In the genomic region with DNA sequence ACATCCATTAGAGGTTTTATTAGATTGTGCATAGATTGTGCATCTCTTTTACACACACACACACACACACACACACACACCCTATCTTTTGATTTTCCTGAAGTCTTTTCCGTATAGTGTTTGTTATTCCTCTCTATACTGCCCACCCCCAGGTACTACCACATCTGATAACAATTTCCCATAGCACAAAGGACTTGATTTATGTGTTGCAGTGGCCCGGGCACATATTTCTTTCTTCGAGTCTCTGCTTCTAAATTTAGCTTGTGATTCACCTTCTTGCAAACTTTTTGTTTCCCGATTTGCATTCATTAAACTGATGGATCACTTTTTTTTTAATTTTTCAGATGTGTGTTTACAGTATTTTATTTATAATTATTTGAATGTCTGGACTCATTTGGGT, we compare ENCODE assay signal across 25 mouse cellular contexts.
DNase-seq lines count a peak whose midpoint lies in the region; ATAC-seq lines count a peak whose summit lies in the region.
"Had no signal": no experiment of that assay in that cellular context is flagged by ENCODE, and none has a peak within 500 bp of the region (broad histone marks: within the 10 kb centered on the region; RNA-seq: fewer than 3 reads in every experiment).

No protein-coding gene starts in this region.

- peak; percentile 24 for DNase-seq in embryo, embryonic 10.5 days (ENCODE audit: low spot score)
- DNase-seq in embryo, embryonic 9.5 days (ENCODE audit: extremely low spot score): no peak
- peak; percentile 9 for DNase-seq in embryonic facial prominence, embryonic 11.5 days (ENCODE audit: low spot score)
- DNase-seq in embryonic facial prominence, embryonic 10.5 days (ENCODE audit: low spot score): no peak
- DNase-seq in embryo, embryonic 11.5 days (ENCODE audit: low read depth, low spot score): peak; percentile 34
- peak; percentile 60 for DNase-seq in mesoderm, embryonic 11.5 days (ENCODE audit: low read depth, low spot score)
- DNase-seq in right cerebral cortex, postnatal 14 days: no peak
- DNase-seq: adrenal gland, adult 8-10 months; adrenal gland, postnatal 14 days; adrenal gland, postnatal 36 days; cerebellum, adult 11-12 months; cerebellum, adult 2 months; cerebellum, adult 9-10 months; cerebellum, postnatal 10 days; cerebellum, postnatal 25 days had no signal

- H3K4me1 ChIP-seq in embryonic facial prominence, embryonic 11.5 days (ENCODE audit: control insufficient read depth, insufficient read depth, low read length): no peaks in the 10 kb centered on the region
- no peaks in the 10 kb centered on the region for H3K4me1 ChIP-seq in embryonic facial prominence, embryonic 10.5 days
- H3K4me1 ChIP-seq: embryonic facial prominence, embryonic 13.5 days; embryonic facial prominence, embryonic 15.5 days; forebrain, embryonic 10.5 days; forebrain, embryonic 12.5 days had no signal

- H3K27me3 ChIP-seq in embryonic facial prominence, embryonic 11.5 days (ENCODE audit: control insufficient read depth, insufficient read depth, low read length): no peaks in the 10 kb centered on the region
- H3K27me3 ChIP-seq in embryonic facial prominence, embryonic 10.5 days (replicated peaks; ENCODE audit: low read depth, poor library complexity, severe bottlenecking): no peaks in the 10 kb centered on the region
- H3K27me3 ChIP-seq: embryonic facial prominence, embryonic 13.5 days; embryonic facial prominence, embryonic 15.5 days; forebrain, embryonic 12.5 days; Patski had no signal

- no peak for ATAC-seq in embryonic facial prominence, embryonic 11.5 days (replicated peaks; ENCODE audit: insufficient number of reproducible peaks, low FRiP score, low TSS enrichment, low read depth)
- ATAC-seq in granulocyte monocyte progenitor cell, adult 5-6 weeks (replicated peaks; ENCODE audit: poor library complexity, severe bottlenecking): no peak
- ATAC-seq: activated CD4-positive, CD25-positive, alpha-beta regulatory T cell, adult 4 months; forebrain, embryonic 14.5 days; forebrain, embryonic 16.5 days; Patski had no signal

- no peak overlapping the region for H3K9ac ChIP-seq in embryonic facial prominence, embryonic 11.5 days (replicated peaks; ENCODE audit: low read length)
- H3K9ac ChIP-seq: embryonic facial prominence, embryonic 13.5 days; embryonic facial prominence, embryonic 15.5 days; forebrain, embryonic 12.5 days had no signal

- H3K4me3 ChIP-seq in embryonic facial prominence, embryonic 11.5 days (ENCODE audit: low read depth, low read length): no peak overlapping the region
- no peak overlapping the region for H3K4me3 ChIP-seq in embryonic facial prominence, embryonic 10.5 days
- H3K4me3 ChIP-seq: embryonic facial prominence, embryonic 13.5 days; embryonic facial prominence, embryonic 15.5 days; erythroblast, embryonic 14.5 days; forebrain, embryonic 10.5 days; forebrain, embryonic 12.5 days had no signal

- H3K27ac ChIP-seq in embryonic facial prominence, embryonic 11.5 days (replicated peaks; ENCODE audit: low read depth, low read length): no peak overlapping the region
- no peak overlapping the region for H3K27ac ChIP-seq in embryonic facial prominence, embryonic 10.5 days (replicated peaks)
- H3K27ac ChIP-seq: embryonic facial prominence, embryonic 13.5 days; embryonic facial prominence, embryonic 15.5 days; forebrain, embryonic 10.5 days; forebrain, embryonic 12.5 days had no signal

- no peaks in the 10 kb centered on the region for H3K36me3 ChIP-seq in embryonic facial prominence, embryonic 11.5 days (replicated peaks; ENCODE audit: control insufficient read depth, insufficient read depth, low read depth, low read length)
- no peaks in the 10 kb centered on the region for H3K36me3 ChIP-seq in embryonic facial prominence, embryonic 10.5 days (replicated peaks)
- H3K36me3 ChIP-seq: embryonic facial prominence, embryonic 13.5 days; embryonic facial prominence, embryonic 15.5 days; forebrain, embryonic 10.5 days; forebrain, embryonic 12.5 days had no signal

- H3K9me3 ChIP-seq in embryonic facial prominence, embryonic 11.5 days (replicated peaks; ENCODE audit: control insufficient read depth, low read length): no peaks in the 10 kb centered on the region
- H3K9me3 ChIP-seq in embryonic facial prominence, embryonic 10.5 days: no peaks in the 10 kb centered on the region
- H3K9me3 ChIP-seq: embryonic facial prominence, embryonic 13.5 days; embryonic facial prominence, embryonic 15.5 days; forebrain, embryonic 10.5 days; forebrain, embryonic 12.5 days had no signal

- 46% methylated on average over 4 of the region's 4 CpGs for WGBS in embryonic facial prominence, embryonic 11.5 days
- WGBS in embryonic facial prominence, embryonic 10.5 days: 48% methylated on average over 4 of the region's 4 CpGs

- no peak overlapping the region for H3K4me2 ChIP-seq in embryonic facial prominence, embryonic 11.5 days (ENCODE audit: low read depth, low read length)
- H3K4me2 ChIP-seq: embryonic facial prominence, embryonic 13.5 days; embryonic facial prominence, embryonic 15.5 days; forebrain, embryonic 12.5 days had no signal

Comparison
In these comparisons a context has a peak if more than half of its experiments do, and no peak if none do; other contexts are left out.
1. DNase-seq: peak in embryo, embryonic 10.5 days (single experiment), embryonic facial prominence, embryonic 11.5 days (single experiment), embryo, embryonic 11.5 days (single experiment) and mesoderm, embryonic 11.5 days (single experiment); none in embryo, embryonic 9.5 days (single experiment), embryonic facial prominence, embryonic 10.5 days (single experiment) and right cerebral cortex, postnatal 14 days (single experiment).